Mouse (Mus musculus): ENCODE measurements around the gene Samd15.
"Not testable (repeated sequence)": the region's sequence is repeated elsewhere in the genome, so short reads cannot be mapped to it uniquely, and the experiment has no call there.

DNA sequence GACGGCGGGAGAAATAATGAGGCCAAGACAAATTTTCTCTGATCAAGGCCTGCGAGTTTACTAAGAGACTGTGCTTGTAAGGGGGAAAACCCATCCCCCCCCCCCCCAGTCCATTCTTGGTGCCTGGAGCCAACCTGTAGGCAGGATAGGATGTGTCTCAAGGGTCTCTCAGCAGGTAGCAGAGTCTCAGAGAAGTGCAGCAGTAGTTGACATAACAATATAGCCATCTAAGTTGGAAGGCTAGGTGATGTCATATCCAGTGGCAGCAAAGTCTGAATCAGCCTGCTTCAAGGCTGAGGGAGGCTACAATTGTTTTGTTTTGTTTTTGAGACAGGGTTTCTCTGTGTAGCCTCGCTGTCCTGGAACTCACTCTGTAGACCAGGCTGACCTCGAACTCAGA lies 6.3 kb downstream of the Samd15 start:
- TF ChIP-seq GATA1 (IDR thresholded peaks at IDR 0.05; ENCODE audit: low read depth, low read length); TCF12 (IDR thresholded peaks at IDR 0.05; ENCODE audit: low read depth, low read length); MAZ (IDR thresholded peaks at IDR 0.05; ENCODE audit: low read depth, low read length); ZC3H11A (IDR thresholded peaks at IDR 0.05; ENCODE audit: low read depth, low read length); POLR2A (IDR thresholded peaks at IDR 0.05; ENCODE audit: control insufficient read depth in 1 of 2, insufficient read depth in 1 of 2, low read depth in 1 of 2, low read length in 2 of 2, poor library complexity in 1 of 2); TAL1 (IDR thresholded peaks at IDR 0.05; ENCODE audit: low read length); EP300 (IDR thresholded peaks at IDR 0.05; ENCODE audit: low read depth in 1 of 2, low read length in 2 of 2); ETS1 (IDR thresholded peaks at IDR 0.05; ENCODE audit: low read depth, low read length); MAX (IDR thresholded peaks at IDR 0.05; ENCODE audit: low read length); CTCF (IDR thresholded peaks at IDR 0.05 in 2 of 3, conservative IDR thresholded peaks at IDR 0.05 in 1 of 3; ENCODE audit: control insufficient read depth in 1 of 3, insufficient read depth in 1 of 3, low read depth in 2 of 3, low read length in 3 of 3, poor library complexity in 1 of 3, severe bottlenecking in 1 of 3); USF1 (IDR thresholded peaks at IDR 0.05; ENCODE audit: low read depth, low read length); UBTF (IDR thresholded peaks at IDR 0.05; ENCODE audit: borderline replicate concordance, insufficient read depth, low read depth, low read length); HCFC1 (IDR thresholded peaks at IDR 0.05; ENCODE audit: low read depth, low read length); CHD2 (IDR thresholded peaks at IDR 0.05; ENCODE audit: low read length): not testable (repeated sequence)

Data from MEL (cell line).